Mouse (Mus musculus): ENCODE results near the gene Mical3. TPM values are rescaled to one million over a fixed set of nuclear protein-coding genes. Genes with fewer than 3 reads are reported as not detected.

Mical3 gene
- polyA plus RNA-seq, 1 experiment from 2014 or later: 32.9 TPM

DNA sequence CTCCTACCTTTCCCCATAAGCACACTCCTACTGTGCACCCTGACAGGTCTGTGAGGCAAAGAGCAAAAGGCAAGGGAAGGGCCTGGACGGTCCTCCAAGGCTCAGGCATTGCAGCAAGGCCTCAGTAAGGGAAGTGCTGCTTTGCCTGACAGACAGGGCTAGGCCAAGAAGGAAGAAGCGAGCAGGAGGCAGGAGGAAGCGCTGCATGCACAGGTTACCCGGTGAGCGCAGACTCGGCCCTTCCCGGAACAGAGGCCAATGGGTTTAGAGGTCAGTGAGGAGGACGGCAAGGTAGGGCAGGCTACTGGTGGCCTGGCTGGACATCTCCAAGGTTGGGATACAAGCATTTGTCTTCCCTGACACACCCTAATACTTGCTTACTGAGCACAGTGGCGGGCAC, 44.6 kb downstream of the Mical3 start:
- no peak for ATAC-seq
- Histone ChIP-seq H3K27ac (ENCODE audit: low read depth, low read length) (no peak overlapping the region), H3K9me3 (ENCODE audit: control insufficient read depth, low read length) (no peaks in the 10 kb centered on the region), H3K27me3 (replicated peaks; ENCODE audit: control insufficient read depth, insufficient read depth, low read length) (no peaks in the 10 kb centered on the region), H3K4me2 (ENCODE audit: low read length) (no peak overlapping the region), H3K4me3 (ENCODE audit: low read length) (no peak overlapping the region), H3K4me1 (ENCODE audit: control insufficient read depth, insufficient read depth, low read depth, low read length) (peaks cover 14% of the 10 kb centered on the region), H3K9ac (ENCODE audit: low read depth, low read length) (no peak overlapping the region; the same call in 1 of the 2 replicates), H3K36me3 (ENCODE audit: control insufficient read depth, insufficient read depth, low read length) (no peaks in the 10 kb centered on the region; the same call in 1 of the 2 replicates)
- WGBS: 88% methylated on average over 9 of the region's 9 CpGs

DNA sequence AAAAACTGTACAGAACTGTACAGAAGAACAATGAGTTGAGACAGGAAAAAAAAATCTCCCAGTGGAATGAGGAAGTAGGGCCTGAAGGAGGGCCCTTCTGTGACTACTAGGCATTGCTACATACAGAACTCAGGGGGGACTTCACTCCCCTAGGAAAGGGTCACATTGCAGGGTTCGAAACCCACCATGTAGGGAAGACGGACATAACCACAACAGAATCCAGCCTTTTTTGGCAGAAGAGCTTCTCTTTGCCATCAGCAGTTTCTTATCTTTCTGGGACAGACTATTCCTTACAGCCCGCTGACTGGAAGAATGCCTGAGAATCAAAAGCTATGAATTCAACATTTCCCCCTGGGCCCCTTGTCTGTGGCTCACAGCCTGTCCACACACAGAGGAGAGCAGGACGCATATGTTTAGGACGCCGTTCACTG, 46.7 kb downstream of the Mical3 start:
- no peak overlapping the region for H3K27ac ChIP-seq (ENCODE audit: low read depth, low read length)
- WGBS: 50% methylated on average over 6 of the region's 6 CpGs
- peaks cover 15% of the 10 kb centered on the region for H3K4me1 ChIP-seq (ENCODE audit: control insufficient read depth, insufficient read depth, low read depth, low read length)
- H3K4me2 ChIP-seq (ENCODE audit: low read length): no peak overlapping the region
- no peak overlapping the region for H3K9ac ChIP-seq (ENCODE audit: low read depth, low read length)
- H3K36me3 ChIP-seq (ENCODE audit: control insufficient read depth, insufficient read depth, low read length): no peaks in the 10 kb centered on the region
- H3K4me3 ChIP-seq (ENCODE audit: low read length): no peak overlapping the region
- H3K27me3 ChIP-seq (replicated peaks; ENCODE audit: control insufficient read depth, insufficient read depth, low read length): no peaks in the 10 kb centered on the region
- no peak for ATAC-seq
- H3K9me3 ChIP-seq (ENCODE audit: control insufficient read depth, low read length): no peaks in the 10 kb centered on the region

DNA sequence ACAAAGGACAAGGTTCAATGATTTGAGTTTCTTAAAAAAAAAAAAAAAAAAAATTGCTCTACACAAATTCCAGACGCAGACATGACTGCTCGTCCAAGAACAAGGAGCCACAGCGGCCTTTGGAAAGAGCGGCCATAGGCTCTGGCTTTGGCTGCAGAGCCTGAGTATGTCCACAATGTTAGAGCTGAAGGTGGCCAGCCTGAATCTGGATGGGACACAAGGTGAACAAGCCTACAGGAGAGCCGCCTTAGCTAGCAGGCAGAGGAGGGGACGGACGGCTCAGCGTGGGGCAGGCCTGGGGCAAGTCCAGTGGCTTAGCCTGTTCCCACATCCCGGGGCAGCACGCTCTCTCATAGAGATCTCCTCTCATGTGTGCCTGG, 48.7 kb downstream of the Mical3 start:
- ATAC-seq: 0 out of 2 replicates have a peak, but pooled peaks have one; percentile 12
- no peak overlapping the region for H3K4me3 ChIP-seq (ENCODE audit: low read length)
- H3K9ac ChIP-seq (ENCODE audit: low read depth, low read length): no peak overlapping the region
- no peak overlapping the region for H3K4me2 ChIP-seq (ENCODE audit: low read length)
- H3K27me3 ChIP-seq (replicated peaks; ENCODE audit: control insufficient read depth, insufficient read depth, low read length): no peaks in the 10 kb centered on the region
- no peaks in the 10 kb centered on the region for H3K36me3 ChIP-seq (ENCODE audit: control insufficient read depth, insufficient read depth, low read length)
- no peaks in the 10 kb centered on the region for H3K9me3 ChIP-seq (ENCODE audit: control insufficient read depth, low read length)
- H3K4me1 ChIP-seq (ENCODE audit: control insufficient read depth, insufficient read depth, low read depth, low read length): peaks cover 10% of the 10 kb centered on the region
- 86% methylated on average over 10 of the region's 10 CpGs for WGBS
- H3K27ac ChIP-seq (ENCODE audit: low read depth, low read length): peak overlapping the region; percentile 40; the same call in 1 of the 2 replicates

DNA sequence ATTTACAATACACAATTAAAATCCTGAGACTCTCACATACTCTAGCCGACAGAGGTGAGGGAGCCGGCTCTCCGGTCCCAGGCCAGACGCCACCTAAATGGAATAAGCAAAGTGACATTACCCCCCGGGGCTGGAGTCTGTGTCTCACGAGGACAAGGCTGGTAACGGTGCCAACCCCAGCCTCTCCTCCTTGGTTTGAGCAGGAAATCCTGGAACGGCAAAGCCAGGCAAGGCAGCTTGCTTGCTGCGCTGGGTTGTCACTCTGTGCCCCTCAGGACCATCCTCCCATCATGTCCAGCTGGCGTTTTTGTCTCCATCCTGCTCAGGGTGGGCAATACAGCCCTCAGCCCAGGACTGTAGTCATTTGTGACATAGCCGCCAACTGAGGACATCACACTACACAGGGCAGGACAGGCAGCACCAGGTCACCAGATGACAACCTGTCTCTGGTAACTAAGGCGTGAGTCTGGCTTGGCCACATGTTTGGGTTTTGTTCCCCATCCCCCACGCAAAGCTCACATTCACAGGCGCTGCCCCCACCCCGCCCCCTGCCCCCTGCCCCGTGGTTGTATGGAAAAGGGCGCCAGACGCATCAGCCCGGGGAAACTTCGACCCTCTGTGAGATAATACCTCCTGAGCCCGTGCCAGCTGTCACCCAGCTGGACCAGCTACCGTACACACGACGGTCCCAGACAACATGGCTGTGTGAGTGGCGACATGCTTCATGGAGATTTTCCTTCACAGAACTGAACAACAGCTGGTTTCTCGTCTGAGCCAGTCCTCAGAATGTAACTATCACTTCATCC, 49.3 kb downstream of the Mical3 start:
- ATAC-seq: peak; percentile 40; the same call in 1 of the 2 replicates
- H3K27ac ChIP-seq (ENCODE audit: low read depth, low read length): peak overlapping the region; percentile 6; the same call in 1 of the 2 replicates
- whole genome bisulfite sequencing: 42% methylated on average over 26 of the region's 26 CpGs

DNA sequence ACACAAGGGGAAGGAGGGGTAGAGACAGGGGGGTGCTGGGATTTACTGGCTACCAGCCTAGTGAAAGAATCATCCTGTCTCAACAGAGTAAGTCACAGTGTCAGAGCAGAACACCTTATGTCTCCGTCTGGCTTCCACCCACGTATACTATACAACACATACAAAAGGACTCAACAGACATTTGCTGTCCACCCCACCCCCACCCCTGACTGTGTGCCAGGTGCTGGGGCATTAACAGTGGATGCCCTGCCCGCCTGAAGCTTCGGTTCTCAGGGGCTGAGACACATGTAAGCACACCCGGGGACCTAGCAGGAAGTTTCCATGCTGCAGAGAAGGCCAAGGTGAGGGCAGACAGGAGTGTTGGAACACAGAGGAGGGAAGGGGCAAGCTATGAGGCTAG, 52.6 kb downstream of the Mical3 start:
- 84% methylated on average over 5 of the region's 5 CpGs for WGBS
- no peaks in the 10 kb centered on the region for H3K36me3 ChIP-seq (ENCODE audit: control insufficient read depth, insufficient read depth, low read length)
- no peak overlapping the region for H3K27ac ChIP-seq (ENCODE audit: low read depth, low read length)
- no peak overlapping the region for H3K4me2 ChIP-seq (ENCODE audit: low read length)
- no peak for ATAC-seq
- no peak overlapping the region for H3K4me3 ChIP-seq (ENCODE audit: low read length)
- H3K9ac ChIP-seq (ENCODE audit: low read depth, low read length): no peak overlapping the region
- no peaks in the 10 kb centered on the region for H3K27me3 ChIP-seq (replicated peaks; ENCODE audit: control insufficient read depth, insufficient read depth, low read length)
- H3K9me3 ChIP-seq (ENCODE audit: control insufficient read depth, low read length): no peaks in the 10 kb centered on the region
- H3K4me1 ChIP-seq (ENCODE audit: control insufficient read depth, insufficient read depth, low read depth, low read length): peaks cover 10% of the 10 kb centered on the region

More for the DNA sequence above, 49.3 kb downstream of the Mical3 start:
- no peak overlapping the region; the same call in 1 of the 2 replicates for H3K4me2 ChIP-seq (ENCODE audit: low read length)
- no peak overlapping the region for H3K4me3 ChIP-seq (ENCODE audit: low read length)
- no peaks in the 10 kb centered on the region for H3K27me3 ChIP-seq (replicated peaks; ENCODE audit: control insufficient read depth, insufficient read depth, low read length)
- no peaks in the 10 kb centered on the region for H3K9me3 ChIP-seq (ENCODE audit: control insufficient read depth, low read length)
- no peak overlapping the region for H3K9ac ChIP-seq (ENCODE audit: low read depth, low read length)
- H3K4me1 ChIP-seq (ENCODE audit: control insufficient read depth, insufficient read depth, low read depth, low read length): peaks cover 10% of the 10 kb centered on the region
- H3K36me3 ChIP-seq (ENCODE audit: control insufficient read depth, insufficient read depth, low read length): no peaks in the 10 kb centered on the region

DNA sequence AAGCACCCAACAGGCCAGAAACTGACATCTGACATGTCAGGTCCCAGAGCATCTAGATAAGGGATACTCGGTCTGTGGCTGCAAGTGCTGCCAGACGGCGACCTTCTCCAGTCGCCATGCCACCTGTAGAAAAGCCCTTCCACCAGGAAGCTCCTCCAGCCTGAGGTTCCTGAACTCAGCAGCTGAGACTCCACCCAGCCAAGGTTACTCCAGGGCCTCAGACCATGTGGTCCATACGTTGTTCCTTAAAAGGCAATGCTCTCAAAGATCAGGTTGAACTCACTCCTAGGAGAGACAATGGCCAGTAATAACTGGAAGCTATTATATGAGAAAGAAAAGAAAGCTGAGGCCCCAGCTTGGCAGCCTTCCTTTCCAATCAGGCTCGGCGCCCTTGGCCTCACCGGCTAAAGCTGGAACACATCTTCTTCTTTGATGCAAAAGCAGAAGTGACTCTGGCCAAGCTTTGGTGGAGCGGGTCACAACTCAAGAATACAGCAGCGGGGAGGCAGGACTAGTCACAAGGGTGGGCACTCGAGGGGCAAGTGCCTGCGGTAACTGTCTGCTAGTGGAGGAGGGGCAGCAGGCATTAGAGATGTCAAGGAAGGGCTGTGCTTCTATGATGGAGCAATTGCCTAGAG, 53.8 kb downstream of the Mical3 start:
- Histone ChIP-seq H3K27me3 (replicated peaks; ENCODE audit: control insufficient read depth, insufficient read depth, low read length) (no peaks in the 10 kb centered on the region), H3K4me3 (ENCODE audit: low read length) (no peak overlapping the region), H3K9me3 (ENCODE audit: control insufficient read depth, low read length) (no peaks in the 10 kb centered on the region), H3K4me1 (ENCODE audit: control insufficient read depth, insufficient read depth, low read depth, low read length) (peaks cover 8% of the 10 kb centered on the region), H3K4me2 (ENCODE audit: low read length) (no peak overlapping the region), H3K9ac (ENCODE audit: low read depth, low read length) (no peak overlapping the region), H3K27ac (ENCODE audit: low read depth, low read length) (no peak overlapping the region), H3K36me3 (ENCODE audit: control insufficient read depth, insufficient read depth, low read length) (no peaks in the 10 kb centered on the region)
- ATAC-seq: no peak
- WGBS: 88% methylated on average over 12 of the region's 12 CpGs

DNA sequence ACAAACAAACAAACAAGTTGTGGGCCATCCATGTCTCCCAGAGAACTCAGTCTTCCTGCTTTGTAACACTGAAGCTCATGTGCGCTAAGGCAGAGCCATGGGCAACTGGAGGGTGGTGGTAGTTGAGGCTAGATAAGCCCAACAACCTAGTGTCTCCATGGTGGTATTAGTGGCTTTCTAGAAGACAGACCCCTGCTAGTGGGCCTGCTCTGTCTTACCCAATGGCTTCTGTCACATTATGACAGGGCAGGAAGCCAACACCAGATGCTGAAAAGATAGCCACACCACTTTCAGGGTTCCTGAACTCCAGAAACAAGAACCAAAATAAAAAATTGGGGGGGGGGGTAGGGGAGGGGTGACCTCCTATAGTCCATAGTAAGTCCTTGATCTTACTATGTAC, 55.0 kb downstream of the Mical3 start:
- Histone ChIP-seq H3K27ac (ENCODE audit: low read depth, low read length) (no peak overlapping the region), H3K4me1 (ENCODE audit: control insufficient read depth, insufficient read depth, low read depth, low read length) (no peaks in the 10 kb centered on the region; the same call in 1 of the 2 replicates), H3K4me3 (ENCODE audit: low read length) (no peak overlapping the region), H3K27me3 (replicated peaks; ENCODE audit: control insufficient read depth, insufficient read depth, low read length) (no peaks in the 10 kb centered on the region), H3K4me2 (ENCODE audit: low read length) (no peak overlapping the region), H3K36me3 (ENCODE audit: control insufficient read depth, insufficient read depth, low read length) (no peaks in the 10 kb centered on the region), H3K9me3 (ENCODE audit: control insufficient read depth, low read length) (no peaks in the 10 kb centered on the region), H3K9ac (ENCODE audit: low read depth, low read length) (no peak overlapping the region)
- no peak for ATAC-seq
- WGBS: 100% methylated on average over 1 of the region's 1 CpGs

DNA sequence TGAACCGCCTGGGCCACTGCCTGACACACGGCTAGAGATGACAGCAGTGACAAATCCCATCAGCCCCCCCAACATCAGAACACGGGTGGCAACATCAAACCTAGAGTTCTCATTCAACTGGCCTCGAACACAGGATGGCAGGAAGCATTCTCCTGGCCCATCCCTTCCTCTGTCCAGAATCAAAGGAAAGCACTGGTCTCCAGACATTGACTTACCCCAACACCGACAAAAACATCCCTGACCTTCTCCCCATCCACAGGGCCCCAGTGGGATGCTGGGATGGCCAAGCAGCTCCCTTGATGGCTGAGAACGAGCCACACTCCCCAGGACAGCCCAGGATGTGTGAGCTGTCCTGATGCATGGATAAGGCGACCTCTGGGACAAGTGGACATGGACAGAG, 57.5 kb downstream of the Mical3 start:
- no peak overlapping the region for H3K27ac ChIP-seq (ENCODE audit: low read depth, low read length)
- H3K4me1 ChIP-seq (ENCODE audit: control insufficient read depth, insufficient read depth, low read depth, low read length): no peaks in the 10 kb centered on the region; the same call in 1 of the 2 replicates
- H3K27me3 ChIP-seq (replicated peaks; ENCODE audit: control insufficient read depth, insufficient read depth, low read length): no peaks in the 10 kb centered on the region
- H3K9ac ChIP-seq (ENCODE audit: low read depth, low read length): no peak overlapping the region
- no peaks in the 10 kb centered on the region for H3K9me3 ChIP-seq (ENCODE audit: control insufficient read depth, low read length)
- WGBS: 76% methylated on average over 7 of the region's 7 CpGs
- no peak overlapping the region for H3K4me2 ChIP-seq (ENCODE audit: low read length)
- H3K4me3 ChIP-seq (ENCODE audit: low read length): no peak overlapping the region
- H3K36me3 ChIP-seq (ENCODE audit: control insufficient read depth, insufficient read depth, low read length): no peaks in the 10 kb centered on the region
- ATAC-seq: no peak

DNA sequence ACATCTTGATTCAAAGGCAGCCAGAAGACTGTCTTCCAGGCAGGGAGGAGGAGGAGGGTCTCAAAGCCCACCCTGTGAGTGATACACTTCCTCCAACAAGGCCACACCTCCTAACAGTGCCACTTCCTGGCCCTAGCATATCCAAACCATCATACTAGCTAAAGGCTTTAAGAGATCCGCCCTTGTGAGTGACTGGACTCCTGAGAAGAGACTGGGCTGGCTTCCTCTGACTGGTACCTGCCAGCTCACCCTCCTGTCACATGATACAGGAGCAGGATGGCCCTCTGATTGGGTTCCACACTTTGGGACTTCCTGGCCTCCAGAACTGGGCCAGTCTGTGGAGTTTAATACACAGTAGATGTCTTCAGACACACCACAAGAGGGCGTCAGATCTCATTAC, 58.2 kb downstream of the Mical3 start:
- Histone ChIP-seq H3K9me3 (ENCODE audit: control insufficient read depth, low read length) (no peaks in the 10 kb centered on the region), H3K4me3 (ENCODE audit: low read length) (no peak overlapping the region), H3K36me3 (ENCODE audit: control insufficient read depth, insufficient read depth, low read length) (no peaks in the 10 kb centered on the region), H3K4me2 (ENCODE audit: low read length) (no peak overlapping the region), H3K4me1 (ENCODE audit: control insufficient read depth, insufficient read depth, low read depth, low read length) (peaks cover 2% of the 10 kb centered on the region; the same call in 1 of the 2 replicates), H3K27ac (ENCODE audit: low read depth, low read length) (no peak overlapping the region), H3K9ac (ENCODE audit: low read depth, low read length) (no peak overlapping the region), H3K27me3 (replicated peaks; ENCODE audit: control insufficient read depth, insufficient read depth, low read length) (no peaks in the 10 kb centered on the region)
- 73% methylated on average over 2 of the region's 2 CpGs for WGBS
- ATAC-seq: no peak

Measured in hindbrain, embryonic 16.5 days (tissue).